25 mouse cellular contexts compared by ENCODE assay signal in genomic region chr4:111799892-111800291, GRCm38 (mm10).
DNase-seq lines count a peak whose midpoint lies in the region; ATAC-seq lines count a peak whose summit lies in the region.
"Had no signal": no experiment of that assay in that cellular context is flagged by ENCODE, and none has a peak within 500 bp of the region (broad histone marks: within the 10 kb centered on the region; RNA-seq: fewer than 3 reads in every experiment).

No protein-coding gene starts in this region.

- H3K9ac ChIP-seq in liver, embryonic 12.5 days, result no peak overlapping the region
- H3K9ac ChIP-seq in liver, embryonic 13.5 days, result no peak overlapping the region
- no peak overlapping the region for H3K9ac ChIP-seq in forebrain, embryonic 12.5 days
- H3K9ac ChIP-seq: forebrain, embryonic 15.5 days; heart, embryonic 13.5 days; hindbrain, embryonic 14.5 days had no signal

- no peak overlapping the region for H3K27ac ChIP-seq in liver, embryonic 12.5 days
- no peak overlapping the region for H3K27ac ChIP-seq in liver, embryonic 13.5 days
- H3K27ac ChIP-seq in forebrain, embryonic 12.5 days, result no peak overlapping the region
- H3K27ac ChIP-seq: forebrain, embryonic 15.5 days; heart, adult 2 months; heart, embryonic 10.5 days; heart, embryonic 13.5 days; hindbrain, embryonic 14.5 days; hindbrain, postnatal 0 days had no signal

- ATAC-seq in liver, embryonic 12.5 days, result peak; percentile 83
- ATAC-seq in liver, embryonic 13.5 days (ENCODE audit: low read depth), result peak; percentile 86
- ATAC-seq in megakaryocyte progenitor cell, adult 5-6 weeks (replicated peaks; ENCODE audit: poor library complexity), result 0 out of 2 replicates have a peak, but pooled peaks have one; percentile 31
- no peak for ATAC-seq in megakaryocyte, adult 5-6 weeks (ENCODE audit: poor library complexity, severe bottlenecking)
- no peak for ATAC-seq in forebrain, embryonic 12.5 days (ENCODE audit: low FRiP score)
- ATAC-seq: forebrain, embryonic 15.5 days; hindbrain, postnatal 0 days; Patski had no signal

- no peaks in the 10 kb centered on the region for H3K27me3 ChIP-seq in liver, embryonic 12.5 days (replicated peaks)
- H3K27me3 ChIP-seq in liver, embryonic 13.5 days, result no peaks in the 10 kb centered on the region
- H3K27me3 ChIP-seq in forebrain, embryonic 12.5 days, result no peaks in the 10 kb centered on the region
- H3K27me3 ChIP-seq: CH12.LX; forebrain, embryonic 15.5 days; heart, embryonic 13.5 days; Patski had no signal

- no peak for DNase-seq in liver
- no peak for DNase-seq in liver, embryonic 13.5 days
- DNase-seq in urinary bladder, postnatal 10 days (ENCODE audit: low spot score), result no peak
- DNase-seq: adrenal gland, postnatal 10 days; adrenal gland, postnatal 36 days; B cell, adult 2 months; cerebellum, adult 11-12 months; cerebellum, adult 9-10 months; cerebellum, postnatal 14 days; gastrocnemius, postnatal 25 days; heart, adult 2 months; heart, postnatal 14 days; heart, postnatal 4 days had no signal

- H3K9me3 ChIP-seq in liver, embryonic 12.5 days (replicated peaks), result no peaks in the 10 kb centered on the region
- no peaks in the 10 kb centered on the region for H3K9me3 ChIP-seq in liver, embryonic 13.5 days (replicated peaks)
- H3K9me3 ChIP-seq in forebrain, embryonic 12.5 days, result no peaks in the 10 kb centered on the region
- H3K9me3 ChIP-seq: forebrain, embryonic 15.5 days; G1E; heart, embryonic 10.5 days; heart, embryonic 13.5 days had no signal

- no peaks in the 10 kb centered on the region for H3K4me1 ChIP-seq in liver, embryonic 12.5 days
- no peaks in the 10 kb centered on the region for H3K4me1 ChIP-seq in liver, embryonic 13.5 days (replicated peaks)
- no peaks in the 10 kb centered on the region for H3K4me1 ChIP-seq in forebrain, embryonic 12.5 days
- H3K4me1 ChIP-seq: forebrain, embryonic 15.5 days; heart, embryonic 10.5 days; heart, embryonic 13.5 days had no signal

- WGBS in liver, embryonic 12.5 days (ENCODE audit: insufficient replicate concordance), result 52% methylated on average over 3 of the region's 3 CpGs
- WGBS in liver, embryonic 13.5 days (ENCODE audit: insufficient replicate concordance), result 50% methylated on average over 3 of the region's 3 CpGs
- 88% methylated on average over 3 of the region's 3 CpGs for WGBS in forebrain, embryonic 12.5 days

- no peak overlapping the region for H3K4me3 ChIP-seq in liver, embryonic 12.5 days
- H3K4me3 ChIP-seq in liver, embryonic 13.5 days (replicated peaks), result no peak overlapping the region
- no peak overlapping the region for H3K4me3 ChIP-seq in forebrain, embryonic 12.5 days (replicated peaks)
- H3K4me3 ChIP-seq: forebrain, embryonic 15.5 days; heart, adult 2 months; heart, embryonic 10.5 days; heart, embryonic 13.5 days had no signal

- no peak overlapping the region for H3K4me2 ChIP-seq in liver, embryonic 12.5 days
- H3K4me2 ChIP-seq in liver, embryonic 13.5 days, result no peak overlapping the region
- no peak overlapping the region for H3K4me2 ChIP-seq in forebrain, embryonic 12.5 days
- H3K4me2 ChIP-seq: forebrain, embryonic 15.5 days; heart, embryonic 13.5 days; hindbrain, embryonic 14.5 days had no signal

- H3K36me3 ChIP-seq in liver, embryonic 12.5 days, result no peaks in the 10 kb centered on the region
- H3K36me3 ChIP-seq in liver, embryonic 13.5 days, result no peaks in the 10 kb centered on the region
- H3K36me3 ChIP-seq in forebrain, embryonic 12.5 days (replicated peaks), result no peaks in the 10 kb centered on the region
- H3K36me3 ChIP-seq: forebrain, embryonic 15.5 days; G1E; heart, embryonic 10.5 days; heart, embryonic 13.5 days had no signal

Comparison
In these comparisons a context has a peak if more than half of its experiments do, and no peak if none do; other contexts are left out.
1. ATAC-seq: peak in liver, embryonic 12.5 days (single experiment), liver, embryonic 13.5 days (single experiment) and megakaryocyte progenitor cell, adult 5-6 weeks (single experiment); none in megakaryocyte, adult 5-6 weeks (single experiment) and forebrain, embryonic 12.5 days (single experiment).